Mouse (Mus musculus) stomach, postnatal 0 days (tissue): ENCODE measurements around the gene Rab42.

Experiments
- CTCF ChIP-seq: IDR thresholded peaks from 2 replicates; pipeline ENCODE4 v1.5.1; 2016; ENCODE audit warnings: antibody characterized with exemption, low read depth, mild to moderate bottlenecking, moderate library complexity
- EP300 ChIP-seq: optimal IDR thresholded peaks from 2 replicates; pipeline ENCODE3; 2016; ENCODE audit warnings: antibody characterized with exemption

DNA sequence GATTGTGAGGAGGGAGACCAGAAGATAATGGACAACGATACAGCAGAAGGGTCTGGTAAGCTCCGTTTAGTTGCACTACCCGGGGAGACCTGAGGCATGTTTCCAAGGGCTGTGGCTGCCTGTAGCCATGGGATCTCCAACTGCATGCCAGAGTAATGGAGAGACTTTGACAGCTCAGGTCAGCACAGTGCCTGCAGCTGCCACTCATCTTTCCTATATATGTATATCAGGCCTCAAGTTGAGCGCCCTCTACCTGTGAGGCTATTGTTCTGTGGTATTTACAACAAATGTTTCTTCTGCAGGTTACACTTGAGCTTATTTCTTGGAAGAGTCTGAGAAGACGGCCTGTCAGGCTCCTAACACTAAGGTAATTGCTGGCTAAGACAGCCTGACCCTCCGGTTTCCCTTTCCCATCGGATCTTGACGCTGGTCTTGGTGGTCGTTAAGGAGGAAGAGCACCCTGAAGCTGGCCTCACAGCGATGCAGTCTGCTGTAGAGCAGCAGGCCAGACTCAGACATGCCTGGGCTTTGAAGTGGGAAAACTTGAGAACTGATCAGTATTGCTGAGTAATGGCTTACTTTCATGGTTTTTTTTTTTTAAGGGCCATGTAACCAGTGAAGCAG lies 6.8 kb upstream of the Rab42 start:
- TF ChIP-seq CTCF (peak; percentile 79), EP300 (no peak)
